Mouse (Mus musculus): ENCODE measurements at regions not wholly inside any gene's neighbourhood (a gene's known extent, or its start where the extent isn't known, plus 50 kb on each side); places are given as distances from the start of the nearest gene placed in this dataset.

DNA sequence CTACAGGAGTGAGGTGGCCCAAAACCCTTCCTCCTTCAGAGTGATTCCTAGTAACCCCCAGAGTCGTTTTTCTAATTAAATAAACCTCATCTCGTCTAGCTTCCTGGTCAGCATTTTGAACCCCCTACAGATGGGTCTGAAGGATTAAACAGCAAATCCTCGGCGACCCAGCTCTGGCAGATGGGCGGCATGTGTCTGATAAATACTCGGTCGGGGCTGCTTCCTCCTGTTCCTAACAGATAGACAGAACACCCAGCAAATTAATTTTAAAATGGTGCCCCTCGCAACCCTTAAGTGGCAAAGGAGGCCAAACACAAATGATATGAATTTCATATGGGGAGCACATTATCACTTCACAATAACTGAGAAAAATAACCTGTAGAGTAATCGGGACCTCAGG is 93.2 kb downstream of the Otx2 start:
- Histone ChIP-seq H3K4me3 (replicated peaks) (no peak overlapping the region), H3K4me1 (no peaks in the 10 kb centered on the region), H3K9ac (no peak overlapping the region), H3K4me2 (no peak overlapping the region), H3K36me3 (no peaks in the 10 kb centered on the region), H3K9me3 (replicated peaks) (no peaks in the 10 kb centered on the region), H3K27ac (no peak overlapping the region), H3K27me3 (no peaks in the 10 kb centered on the region)
- no peak for ATAC-seq (replicated peaks; ENCODE audit: low FRiP score)
- WGBS = 46% methylated on average over 9 of the region's 9 CpGs

DNA sequence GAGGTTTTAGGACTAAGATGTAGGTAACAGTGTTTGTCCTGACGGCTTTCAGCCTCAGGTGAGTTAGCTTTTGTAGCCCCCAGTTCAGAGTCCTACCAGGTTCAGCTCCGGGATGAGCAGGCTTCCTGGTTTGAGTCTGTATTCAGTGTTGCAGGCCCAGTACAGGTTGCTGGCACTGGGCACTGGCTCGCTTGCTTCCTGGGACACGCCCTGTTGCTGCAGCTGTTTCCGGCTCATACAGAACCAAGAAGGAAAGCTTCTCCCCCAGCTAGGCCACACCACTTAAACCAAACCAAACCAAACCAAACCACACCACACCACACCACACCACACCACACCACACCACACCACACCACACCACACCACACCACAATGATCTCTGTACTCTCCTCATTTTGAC is 93.6 kb downstream of the Otx2 start:
- Histone ChIP-seq H3K9me3 (replicated peaks) (no peaks in the 10 kb centered on the region), H3K4me1 (no peaks in the 10 kb centered on the region), H3K4me2 (no peak overlapping the region), H3K27me3 (no peaks in the 10 kb centered on the region), H3K36me3 (no peaks in the 10 kb centered on the region), H3K27ac (no peak overlapping the region), H3K4me3 (replicated peaks) (no peak overlapping the region), H3K9ac (no peak overlapping the region)
- WGBS = 85% methylated on average over 5 of the region's 5 CpGs
- no peak for ATAC-seq (replicated peaks; ENCODE audit: low FRiP score)
